Mouse (Mus musculus): ENCODE results near the gene Fbxo7.

The Fbxo7 gene

GRCm38 (mm10) chr10:86091919-86092318, 70.1 kb downstream of the Fbxo7 start:
- peak; percentile 75 for DNase-seq (ENCODE audit: low spot score)

- DNase-seq (ENCODE audit: low spot score), result no peak
Observed at GRCm38 (mm10) chr10:86093109-86094035, 71.6 kb downstream of the Fbxo7 start.

- no peak for DNase-seq (ENCODE audit: low spot score)
Observed at GRCm38 (mm10) chr10:86098363-86098762, 76.6 kb downstream of the Fbxo7 start.

GRCm38 (mm10) chr10:86100281-86100851, 78.6 kb downstream of the Fbxo7 start:
- DNase-seq (ENCODE audit: low spot score), result no peak

Measured in testis, postnatal 10 days (tissue).